20 mouse cellular contexts compared by ENCODE assay signal in genomic region chr12:11037951-11038350, GRCm38 (mm10).
DNase-seq lines count a peak whose midpoint lies in the region; ATAC-seq and TF ChIP-seq lines count a peak whose summit lies in the region.
"Had no signal": no experiment of that assay in that cellular context is flagged by ENCODE, and none has a peak within 500 bp of the region (broad histone marks: within the 10 kb centered on the region; RNA-seq: fewer than 3 reads in every experiment).

No protein-coding gene starts in this region.

- H3K4me2 ChIP-seq in kidney, postnatal 0 days (ENCODE audit: low read length): no peak overlapping the region
- H3K4me2 ChIP-seq: embryonic facial prominence, embryonic 12.5 days; forebrain, embryonic 15.5 days; hindbrain, embryonic 14.5 days had no signal

- no peaks in the 10 kb centered on the region for H3K36me3 ChIP-seq in kidney, postnatal 0 days (ENCODE audit: insufficient read depth, low read length)
- H3K36me3 ChIP-seq: embryonic facial prominence, embryonic 12.5 days; forebrain, embryonic 15.5 days; heart, embryonic 10.5 days; hindbrain, embryonic 10.5 days had no signal

- DNase-seq in kidney, adult 18-20 months: peak; percentile 46
- peak; percentile 92 for DNase-seq in kidney, adult 9 months
- peak; percentile 75 for DNase-seq in kidney, postnatal 0 days (ENCODE audit: low spot score)
- DNase-seq in kidney, postnatal 36 days: peak; percentile 77 to 83
- no peak for DNase-seq in layer of hippocampus, adult 9-11 months
- DNase-seq in layer of hippocampus, postnatal 36 days: no peak
- no peak for DNase-seq in lung, adult 18-20 months
- DNase-seq: adrenal gland, postnatal 25 days; cerebellum, adult 2 months; cerebellum, postnatal 25 days; gastrocnemius, postnatal 36 days; heart, adult 18-20 months had no signal

- no peaks in the 10 kb centered on the region for H3K27me3 ChIP-seq in kidney, postnatal 0 days (ENCODE audit: insufficient read depth, low read length)
- H3K27me3 ChIP-seq: CH12.LX; embryonic facial prominence, embryonic 12.5 days; forebrain, embryonic 15.5 days; Patski had no signal

- no peak overlapping the region for H3K27ac ChIP-seq in kidney, postnatal 0 days
- H3K27ac ChIP-seq: embryonic facial prominence, embryonic 12.5 days; forebrain, embryonic 15.5 days; heart, embryonic 10.5 days; hindbrain, embryonic 10.5 days; hindbrain, embryonic 14.5 days had no signal

- no peak overlapping the region for H3K9ac ChIP-seq in kidney, postnatal 0 days (ENCODE audit: low read depth, low read length)
- H3K9ac ChIP-seq: embryonic facial prominence, embryonic 12.5 days; forebrain, embryonic 15.5 days; hindbrain, embryonic 14.5 days had no signal

- H3K4me1 ChIP-seq in kidney, postnatal 0 days (replicated peaks; ENCODE audit: insufficient read depth, low read length): no peaks in the 10 kb centered on the region
- H3K4me1 ChIP-seq: embryonic facial prominence, embryonic 12.5 days; forebrain, embryonic 15.5 days; heart, embryonic 10.5 days; hindbrain, embryonic 10.5 days had no signal

- H3K4me3 ChIP-seq in kidney, postnatal 0 days (replicated peaks; ENCODE audit: low read depth, low read length): no peak overlapping the region
- H3K4me3 ChIP-seq: embryonic facial prominence, embryonic 12.5 days; forebrain, embryonic 15.5 days; heart, embryonic 10.5 days; hindbrain, embryonic 10.5 days had no signal

- no peak for TF ChIP-seq CTCF in kidney, postnatal 0 days (IDR thresholded peaks at IDR 0.05; ENCODE audit: low read depth)

- peak; percentile 85 for ATAC-seq in kidney, postnatal 0 days (replicated peaks; ENCODE audit: low FRiP score, low read depth)
- ATAC-seq: activated CD4-positive, CD25-positive, alpha-beta regulatory T cell, adult 4 months; forebrain, embryonic 15.5 days; Patski had no signal

- H3K9me3 ChIP-seq in kidney, postnatal 0 days (replicated peaks; ENCODE audit: low read length): no peaks in the 10 kb centered on the region
- H3K9me3 ChIP-seq: embryonic facial prominence, embryonic 12.5 days; forebrain, embryonic 15.5 days; heart, embryonic 10.5 days; hindbrain, embryonic 10.5 days had no signal

- 40% methylated on average over 4 of the region's 4 CpGs for WGBS in kidney, postnatal 0 days

Comparison
In these comparisons a context has a peak if more than half of its experiments do, and no peak if none do; other contexts are left out.
1. DNase-seq: peak in kidney, adult 18-20 months (single experiment), kidney, adult 9 months (single experiment), kidney, postnatal 0 days (single experiment) and kidney, postnatal 36 days (2 of 2); none in layer of hippocampus, adult 9-11 months (single experiment), layer of hippocampus, postnatal 36 days (0 of 2) and lung, adult 18-20 months (0 of 2).